Mouse (Mus musculus) lung, adult 2 months (tissue): ENCODE results near the gene Bcas3. TPM values are rescaled to one million over a fixed set of nuclear protein-coding genes. Genes with fewer than 3 reads are reported as not detected.
A peak's percentile ranks its signal among the peaks of the same experiment; 100 is the strongest.
"Not testable (repeated sequence)": the region's sequence is repeated elsewhere in the genome, so short reads cannot be mapped to it uniquely, and the experiment has no call there.

Experiments used
- DNase-seq: peaks from one replicate; pipeline ENCODE4 v3.0.0; 2022
- H3K4me1 ChIP-seq: fragments of 200-500 bp; 2 replicates; pipeline ENCODE4 v1.6.1; 2011; ENCODE audit warnings: low read length; ENCODE audit not compliant: control insufficient read depth, insufficient read depth
- H3K4me3 ChIP-seq: fragments of 200-500 bp; replicated peaks from 2 replicates; pipeline ENCODE3; 2011; ENCODE audit warnings: low read depth, mild to moderate bottlenecking, control low read depth, low read length; ENCODE audit errors: extremely low read depth
- CTCF ChIP-seq: fragments of 200-500 bp; IDR thresholded peaks from 2 replicates; pipeline ENCODE4 v1.5.1; 2011; ENCODE audit warnings: mild to moderate bottlenecking, low read length, control low read depth; ENCODE audit not compliant: insufficient read depth
- POLR2A ChIP-seq: fragments of 200-500 bp; IDR thresholded peaks from 2 replicates; pipeline ENCODE4 v1.6.1; 2011; ENCODE audit warnings: low read depth, mild to moderate bottlenecking, control low read depth, low read length, borderline replicate concordance; ENCODE audit errors: extremely low read depth
- WGBS: fragments of 180-500 bp; shearing (Covaris S2); methylation state at CpG from one replicate; pipeline ENCODE4 v1.1.7; 2018; 5-methylcytosine and 5-hydroxymethylcytosine counted together
- polyA plus RNA-seq: library from polyadenylated mRNA; depleted of rRNA; stranded (reverse); fragments of >200 nt; gene quantifications from 2 replicates; pipeline ENCODE4 v1.2.3, GENCODE M21; 2012

Bcas3 gene
- polyA plus RNA-seq, 1 experiment, result 55.7 TPM

- TF ChIP-seq CTCF (no peak), POLR2A (no peak)
- no peak overlapping the region for H3K4me3 ChIP-seq
- DNase-seq, result no peak
- 84% methylated on average over 6 of the region's 6 CpGs for WGBS
- H3K4me1 ChIP-seq, result peaks cover 7% of the 10 kb centered on the region
Measured at GRCm38 (mm10) chr11:85709147-85709546, 356.2 kb downstream of the Bcas3 start.

- DNase-seq, result no peak
- Histone ChIP-seq H3K4me1 (peaks cover 10% of the 10 kb centered on the region), H3K4me3 (no peak overlapping the region)
- 77% methylated on average over 7 of the region's 7 CpGs for WGBS
- TF ChIP-seq CTCF, result no peak
- TF ChIP-seq POLR2A, result no peak
Measured at GRCm38 (mm10) chr11:85710155-85710554, 357.2 kb downstream of the Bcas3 start.

- peaks cover 10% of the 10 kb centered on the region for H3K4me1 ChIP-seq
- TF ChIP-seq POLR2A (no peak), CTCF (no peak)
- 73% methylated on average over 8 of the region's 8 CpGs for WGBS
Measured at GRCm38 (mm10) chr11:85712026-85712804, 359.2 kb downstream of the Bcas3 start.

GRCm38 (mm10) chr11:85712860-85713813 is 360.2 kb downstream of the Bcas3 start:
- Histone ChIP-seq H3K4me1 (peaks cover 10% of the 10 kb centered on the region), H3K4me3 (no peak overlapping the region)
- DNase-seq, result peak; percentile 80
- WGBS, result 37% methylated on average over 19 of the region's 19 CpGs
- TF ChIP-seq CTCF, result no peak
- no peak for TF ChIP-seq POLR2A

More at GRCm38 (mm10) chr11:85712026-85712804, 359.2 kb downstream of the Bcas3 start:
- H3K4me3 ChIP-seq, result no peak overlapping the region
- DNase-seq, result no peak

- 30% methylated on average over 2 of the region's 2 CpGs for WGBS
- Histone ChIP-seq H3K4me3 (no peak overlapping the region), H3K4me1 (peaks cover 10% of the 10 kb centered on the region)
- DNase-seq, result no peak
- TF ChIP-seq CTCF (no peak), POLR2A (peak; percentile 15; the same call in 1 of the 2 replicates)
Measured at GRCm38 (mm10) chr11:85713814-85714208, 360.8 kb downstream of the Bcas3 start.

GRCm38 (mm10) chr11:85714312-85714931 is 361.5 kb downstream of the Bcas3 start:
- TF ChIP-seq CTCF, result no peak
- no peak for TF ChIP-seq POLR2A
- 55% methylated on average over 7 of the region's 7 CpGs for WGBS
- Histone ChIP-seq H3K4me1 (peaks cover 10% of the 10 kb centered on the region), H3K4me3 (no peak overlapping the region)
- no peak for DNase-seq

GRCm38 (mm10) chr11:85716730-85717129 is 363.8 kb downstream of the Bcas3 start:
- 84% methylated on average over 2 of the region's 2 CpGs for WGBS
- not testable (repeated sequence) for DNase-seq, H3K4me3 ChIP-seq, H3K4me1 ChIP-seq

- TF ChIP-seq CTCF (no peak), POLR2A (no peak)
- WGBS, result 72% methylated on average over 10 of the region's 10 CpGs
- no peak for DNase-seq
- peaks cover 3% of the 10 kb centered on the region for H3K4me1 ChIP-seq
- H3K4me3 ChIP-seq, result no peak overlapping the region
Measured at GRCm38 (mm10) chr11:85719091-85719490, 366.1 kb downstream of the Bcas3 start.

GRCm38 (mm10) chr11:85719766-85720165 is 366.8 kb downstream of the Bcas3 start:
- no peak for DNase-seq
- Histone ChIP-seq H3K4me1 (no peaks in the 10 kb centered on the region), H3K4me3 (no peak overlapping the region)
- TF ChIP-seq POLR2A (no peak), CTCF (no peak)
- WGBS, result 22% methylated on average over 7 of the region's 7 CpGs
